Mouse (Mus musculus): ENCODE data around the gene Trp53bp2.

Gene Trp53bp2

GRCm38 (mm10) chr1:182408684-182409327 lies at the start of gene Trp53bp2:
TSS of gene Trp53bp2 (plus strand) at chr1:182409172.
- peak; percentile 99 for DNase-seq (ENCODE audit: low spot score)

GRCm38 (mm10) chr1:182362703-182363102 lies 46.3 kb upstream of the Trp53bp2 start:
- no peak for DNase-seq (ENCODE audit: low spot score)

- DNase-seq (ENCODE audit: low spot score): no peak
Observed at GRCm38 (mm10) chr1:182363683-182364404, 45.1 kb upstream of the Trp53bp2 start.

- no peak for DNase-seq (ENCODE audit: low spot score)
Observed at GRCm38 (mm10) chr1:182368309-182368708, 40.7 kb upstream of the Trp53bp2 start.

GRCm38 (mm10) chr1:182368782-182369181 lies 40.2 kb upstream of the Trp53bp2 start:
- DNase-seq (ENCODE audit: low spot score): no peak

GRCm38 (mm10) chr1:182369435-182369834 lies 39.5 kb upstream of the Trp53bp2 start:
- DNase-seq (ENCODE audit: low spot score): no peak

GRCm38 (mm10) chr1:182371891-182372290 lies 37.1 kb upstream of the Trp53bp2 start:
- no peak for DNase-seq (ENCODE audit: low spot score)

- DNase-seq (ENCODE audit: low spot score): peak; percentile 87
Observed at GRCm38 (mm10) chr1:182376221-182376620, 32.8 kb upstream of the Trp53bp2 start.

GRCm38 (mm10) chr1:182376826-182377225 lies 32.1 kb upstream of the Trp53bp2 start:
- no peak for DNase-seq (ENCODE audit: low spot score)

- DNase-seq (ENCODE audit: low spot score): no peak
Observed at GRCm38 (mm10) chr1:182377519-182377918, 31.5 kb upstream of the Trp53bp2 start.

- DNase-seq (ENCODE audit: low spot score): no peak
Observed at GRCm38 (mm10) chr1:182378205-182378835, 30.7 kb upstream of the Trp53bp2 start.

GRCm38 (mm10) chr1:182378876-182379275 lies 30.1 kb upstream of the Trp53bp2 start:
- no peak for DNase-seq (ENCODE audit: low spot score)

- DNase-seq (ENCODE audit: low spot score): no peak
Observed at GRCm38 (mm10) chr1:182380683-182381082, 28.3 kb upstream of the Trp53bp2 start.

GRCm38 (mm10) chr1:182381327-182381726 lies 27.6 kb upstream of the Trp53bp2 start:
- DNase-seq (ENCODE audit: low spot score): no peak

- DNase-seq (ENCODE audit: low spot score): peak; percentile 62
Observed at GRCm38 (mm10) chr1:182383096-182383495, 25.9 kb upstream of the Trp53bp2 start.

GRCm38 (mm10) chr1:182386449-182386848 lies 22.5 kb upstream of the Trp53bp2 start:
- no peak for DNase-seq (ENCODE audit: low spot score)

GRCm38 (mm10) chr1:182388729-182389128 lies 20.2 kb upstream of the Trp53bp2 start:
- DNase-seq (ENCODE audit: low spot score): no peak

GRCm38 (mm10) chr1:182398171-182398570 lies 10.8 kb upstream of the Trp53bp2 start:
- no peak for DNase-seq (ENCODE audit: low spot score)

- no peak for DNase-seq (ENCODE audit: low spot score)
Observed at GRCm38 (mm10) chr1:182398780-182399179, 10.2 kb upstream of the Trp53bp2 start.

- no peak for DNase-seq (ENCODE audit: low spot score)
Observed at GRCm38 (mm10) chr1:182399205-182399604, 9.8 kb upstream of the Trp53bp2 start.

- DNase-seq (ENCODE audit: low spot score): no peak
Observed at GRCm38 (mm10) chr1:182399908-182400307, 9.1 kb upstream of the Trp53bp2 start.

- no peak for DNase-seq (ENCODE audit: low spot score)
Observed at GRCm38 (mm10) chr1:182403076-182403475, 5.9 kb upstream of the Trp53bp2 start.

- no peak for DNase-seq (ENCODE audit: low spot score)
Observed at GRCm38 (mm10) chr1:182406621-182407020, 2.4 kb upstream of the Trp53bp2 start.
